Mouse (Mus musculus): ENCODE measurements around the gene Spr.
"Not testable (repeated sequence)": the region's sequence is repeated elsewhere in the genome, so short reads cannot be mapped to it uniquely, and the experiment has no call there.

The Spr gene

GRCm38 (mm10) chr6:85137217-85138035, at the start of gene Spr:
Gene Spr (minus strand): TSS chr6:85137766.
- DNase-seq (ENCODE audit: low spot score), result peak; percentile 91

DNA sequence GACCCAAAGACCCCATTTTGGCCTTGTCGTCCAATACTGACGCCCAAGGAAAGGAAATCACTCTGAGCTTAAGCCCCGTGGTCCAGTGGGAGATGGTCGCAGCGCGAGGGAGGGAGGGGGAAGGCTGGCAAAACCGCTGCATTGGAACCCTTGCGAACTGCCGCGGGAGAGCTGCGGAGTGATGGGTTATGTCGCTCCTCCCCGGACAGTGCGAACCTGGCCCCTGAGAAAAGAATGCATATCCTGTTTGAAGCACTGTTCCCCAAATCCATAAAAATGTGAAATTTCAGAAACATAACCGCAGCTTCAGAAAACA, 49.1 kb upstream of the Spr start:
- no peak for DNase-seq (ENCODE audit: low spot score)

DNA sequence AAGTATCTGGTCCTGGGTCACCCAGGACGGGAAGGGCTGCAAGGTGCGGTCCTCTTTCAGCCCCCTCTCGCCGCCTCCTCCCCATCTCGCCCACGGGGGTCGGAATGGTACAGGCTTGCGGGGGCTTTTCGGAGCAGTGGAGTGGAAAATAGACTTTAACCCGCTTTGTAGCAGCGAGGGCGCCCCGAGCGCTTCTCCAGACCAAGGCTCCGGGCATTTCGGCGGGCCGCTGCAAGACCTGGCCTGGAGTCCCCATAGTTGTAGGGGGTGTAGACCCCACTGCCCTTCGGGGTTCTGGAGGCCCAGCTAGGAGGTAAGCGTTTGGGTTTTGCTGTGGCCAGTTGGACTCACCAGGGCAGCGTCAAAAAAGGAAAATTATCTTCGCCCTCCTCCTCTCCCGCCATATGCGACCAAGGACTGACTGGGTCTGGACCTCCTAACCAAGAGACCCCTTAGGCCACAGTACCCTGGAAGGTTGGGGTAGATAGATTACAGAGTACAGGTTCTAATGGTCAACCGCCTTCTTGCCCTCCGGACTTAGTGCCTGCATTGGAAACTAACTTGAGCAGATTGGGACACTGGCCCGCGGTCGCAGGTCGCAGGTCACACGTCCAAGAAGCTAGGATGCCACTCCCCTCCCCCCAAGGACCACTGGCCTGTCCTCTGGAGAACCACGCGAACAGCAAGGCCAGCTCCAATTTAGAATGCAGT, 48.6 kb upstream of the Spr start:
- DNase-seq (ENCODE audit: low spot score), result no peak

DNA sequence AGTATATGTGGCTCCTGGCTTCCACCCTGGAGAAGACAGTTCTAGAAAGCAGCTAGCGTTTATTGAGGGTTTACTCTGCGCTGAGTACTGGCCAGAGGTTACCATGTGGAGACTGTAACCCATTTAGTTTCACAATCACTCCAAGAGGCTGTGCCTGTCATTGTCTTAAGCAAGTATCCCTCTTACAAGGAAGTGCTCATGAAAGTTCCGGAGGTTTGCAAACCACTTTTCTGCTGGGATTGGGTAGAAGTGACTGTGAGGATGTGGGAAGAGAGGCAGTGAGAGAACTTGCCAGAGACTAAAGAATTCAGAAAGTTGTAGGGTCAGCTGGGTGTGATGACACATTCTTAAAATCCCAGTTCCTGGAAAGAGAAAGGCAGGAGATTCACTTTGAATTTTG, 46.4 kb upstream of the Spr start:
- no peak for DNase-seq (ENCODE audit: low spot score)

DNA sequence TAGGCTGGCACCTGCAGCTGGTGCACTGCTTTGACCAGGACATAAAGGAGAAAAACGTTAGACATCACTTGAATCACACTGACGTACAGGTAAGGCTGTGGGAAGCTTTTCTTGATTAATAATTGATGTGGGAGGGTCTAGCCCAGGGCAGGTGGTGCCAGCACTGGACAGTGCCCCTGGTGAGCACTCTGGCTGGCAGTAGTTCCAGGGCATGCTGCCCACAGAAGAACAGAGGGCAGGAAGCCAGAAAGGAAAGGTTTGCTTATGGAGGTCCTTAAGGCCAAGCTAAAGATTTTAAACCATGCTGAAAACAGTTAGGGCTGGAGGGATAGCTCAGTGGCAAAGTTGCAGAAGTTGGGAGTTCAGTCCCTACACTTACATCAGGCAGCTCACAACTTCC, 42.5 kb upstream of the Spr start:
- no peak for DNase-seq (ENCODE audit: low spot score)

GRCm38 (mm10) chr6:85179569-85179968, 42.0 kb upstream of the Spr start:
- DNase-seq (ENCODE audit: low spot score), result no peak

DNA sequence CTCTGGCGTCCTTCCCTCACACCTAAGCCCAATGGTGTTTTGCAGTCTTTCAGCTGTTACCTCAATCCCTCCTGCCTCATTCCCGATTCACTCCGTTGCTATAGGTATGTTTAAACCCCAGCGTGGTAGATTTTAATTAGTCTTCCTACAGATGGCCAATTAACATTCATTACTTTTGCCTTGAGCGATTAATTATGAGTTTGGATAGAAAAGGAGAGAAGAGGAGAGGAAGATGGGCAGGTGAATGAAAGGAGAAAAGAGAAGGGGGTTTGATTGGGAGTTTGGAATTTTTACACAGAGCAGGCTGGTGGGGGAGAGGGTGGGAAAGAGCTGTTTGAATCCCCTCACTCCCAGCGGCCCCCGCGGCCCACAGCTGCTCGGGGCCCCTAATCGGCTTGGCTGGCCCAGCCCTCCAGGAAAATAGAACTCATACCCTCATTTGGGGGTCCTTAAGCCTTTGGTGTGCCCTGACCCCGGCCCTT, 27.9 kb upstream of the Spr start:
- no peak for DNase-seq (ENCODE audit: low spot score)

GRCm38 (mm10) chr6:85160201-85160923, 22.8 kb upstream of the Spr start:
- DNase-seq (ENCODE audit: low spot score), result peak; percentile 70

GRCm38 (mm10) chr6:85159092-85159760, 21.7 kb upstream of the Spr start:
- DNase-seq (ENCODE audit: low spot score), result peak; percentile 55

GRCm38 (mm10) chr6:85158040-85158804, 20.7 kb upstream of the Spr start:
- DNase-seq (ENCODE audit: low spot score), result not testable (repeated sequence)

GRCm38 (mm10) chr6:85156551-85156950, 19.0 kb upstream of the Spr start:
- not testable (repeated sequence) for DNase-seq (ENCODE audit: low spot score)

DNA sequence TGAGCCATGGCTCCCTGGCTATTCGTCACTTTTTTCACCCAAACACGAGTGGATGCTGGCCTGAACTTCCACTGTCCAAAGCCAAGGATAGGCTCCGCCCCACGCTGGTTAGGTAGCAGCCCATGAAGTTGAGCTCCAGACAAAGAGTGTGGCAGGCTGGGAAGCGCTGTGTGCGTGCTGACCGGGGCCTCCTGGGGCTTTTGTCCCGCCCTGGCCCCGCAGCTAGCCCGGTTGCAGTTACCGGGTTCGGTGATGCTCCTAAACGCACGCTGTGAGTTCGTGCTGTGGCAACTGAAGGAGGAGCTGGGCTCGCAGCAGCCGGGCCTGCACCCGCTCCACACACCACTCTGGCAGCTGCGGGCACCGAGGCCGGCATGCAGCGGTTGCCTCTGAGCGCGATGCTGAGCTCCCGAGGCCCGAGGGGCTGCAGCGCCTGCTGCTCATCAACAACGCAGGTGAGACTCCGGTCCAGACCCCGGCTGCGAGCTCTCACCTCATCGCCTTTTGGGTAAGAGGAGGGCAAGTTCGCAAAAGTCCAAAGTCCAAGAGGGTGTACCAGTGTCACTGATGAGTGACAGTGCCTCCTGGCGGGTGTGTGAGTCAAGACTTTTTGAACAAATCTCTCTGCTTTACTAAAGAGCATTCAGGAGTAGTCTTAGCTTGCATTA, 17.4 kb upstream of the Spr start:
- DNase-seq (ENCODE audit: low spot score), result peak; percentile 37

GRCm38 (mm10) chr6:85153970-85154540, 16.5 kb upstream of the Spr start:
- DNase-seq (ENCODE audit: low spot score), result peak; percentile 46

DNA sequence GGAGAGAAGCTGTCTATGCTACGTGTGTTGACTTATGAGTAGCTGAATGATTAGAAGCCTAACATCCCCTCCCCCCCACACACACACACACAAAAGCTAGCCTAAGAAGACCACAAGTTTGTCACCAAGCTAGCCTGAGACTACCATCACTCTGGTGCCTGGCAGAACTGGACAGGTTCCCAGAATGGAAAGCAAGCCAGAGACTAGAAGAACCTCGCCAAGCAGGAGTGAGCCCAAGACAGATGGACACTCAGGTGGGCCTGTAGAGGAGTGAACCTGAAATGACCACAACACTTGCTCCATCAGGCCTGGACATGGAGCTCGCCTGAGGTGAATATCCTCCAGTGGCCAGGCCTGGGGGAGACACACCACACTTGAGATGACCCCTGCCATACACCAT, 12.8 kb upstream of the Spr start:
- no peak for DNase-seq (ENCODE audit: low spot score)

DNA sequence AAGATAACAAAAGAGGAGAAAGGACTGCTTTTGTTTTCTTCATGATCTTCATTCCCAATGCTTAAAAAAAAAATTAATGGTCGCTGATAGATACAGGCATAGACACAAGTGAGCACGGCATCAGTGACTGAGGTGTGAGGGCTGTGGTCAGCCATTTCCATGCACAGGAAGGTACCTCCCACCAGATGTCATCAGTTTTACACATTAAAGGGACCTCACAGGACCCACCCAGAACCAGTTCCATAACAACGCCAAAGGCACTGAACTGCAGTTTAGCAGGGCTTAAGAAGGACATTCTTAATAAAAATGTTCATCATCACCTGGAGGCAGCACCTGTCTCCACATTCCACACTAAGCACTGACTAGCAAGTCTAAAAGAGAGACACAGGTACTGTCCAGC, 10.1 kb upstream of the Spr start:
- DNase-seq (ENCODE audit: low spot score), result no peak

DNA sequence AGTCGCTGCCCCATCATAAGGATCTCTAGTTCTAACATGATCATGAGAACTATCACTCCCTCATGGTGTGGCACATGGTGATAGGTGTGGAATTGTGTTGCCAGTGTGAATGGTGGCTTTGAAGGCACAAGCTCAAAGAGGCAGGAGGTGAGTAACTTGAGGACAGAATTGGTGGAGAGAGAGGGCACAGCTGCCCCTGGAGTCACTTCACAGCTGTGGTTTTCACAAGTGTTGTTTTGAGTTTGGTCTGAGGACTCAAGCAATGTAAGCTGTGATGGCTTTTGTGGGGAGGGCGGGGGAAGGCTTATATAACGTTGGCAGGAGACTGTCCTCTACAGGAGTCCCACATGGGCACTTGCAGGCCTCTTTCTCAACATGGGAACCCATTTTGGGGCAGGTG, 6.9 kb upstream of the Spr start:
- DNase-seq (ENCODE audit: low spot score), result no peak

- peak; percentile 54 for DNase-seq (ENCODE audit: low spot score)
Observed at GRCm38 (mm10) chr6:85141013-85141412, 3.4 kb upstream of the Spr start.

DNA sequence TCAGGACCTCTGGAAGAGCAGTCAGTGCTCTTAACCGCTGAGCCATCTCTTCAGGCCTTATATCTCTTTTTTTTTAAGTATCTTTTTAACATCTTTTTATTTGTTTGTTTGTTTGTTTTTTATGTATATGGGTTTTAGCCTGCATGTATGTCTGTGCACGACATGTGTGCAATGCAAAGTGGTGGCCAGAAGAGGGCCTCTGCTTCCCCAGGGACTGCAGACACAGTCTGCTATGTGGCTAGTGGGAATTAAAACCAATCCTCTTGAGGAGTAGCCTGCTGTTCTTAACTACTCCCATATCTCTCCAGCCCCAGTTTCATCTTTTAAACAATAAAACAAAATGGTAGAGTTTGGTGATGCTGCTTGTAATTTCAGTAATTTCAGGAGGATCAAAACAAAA, 2.0 kb upstream of the Spr start:
- no peak for DNase-seq (ENCODE audit: low spot score)

GRCm38 (mm10) chr6:85136784-85137183, 782 bp downstream of the Spr start:
- not testable (repeated sequence) for DNase-seq (ENCODE audit: low spot score)

GRCm38 (mm10) chr6:85132794-85133193, 4.8 kb downstream of the Spr start:
- peak; percentile 23 for DNase-seq (ENCODE audit: low spot score)

DNA sequence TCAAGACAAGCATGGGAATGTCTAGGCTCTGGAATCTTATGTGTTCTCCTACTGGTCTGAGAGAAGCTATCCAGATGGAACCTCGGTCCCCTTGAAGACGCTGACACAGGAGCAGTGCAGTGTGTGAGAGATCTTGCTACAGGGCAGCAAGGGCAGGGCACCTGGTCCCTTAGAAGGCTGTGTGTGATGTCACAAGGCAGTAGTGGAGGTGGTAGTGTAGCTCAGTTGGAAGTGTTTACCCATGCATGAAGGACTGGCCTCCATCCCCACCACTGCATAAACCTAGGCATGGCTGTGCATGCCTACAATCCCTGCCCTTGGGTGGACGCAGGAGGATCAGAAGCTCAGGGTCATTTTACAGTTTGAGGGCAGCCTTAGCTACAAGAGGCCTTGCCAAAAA, 5.3 kb downstream of the Spr start:
- DNase-seq (ENCODE audit: low spot score), result not testable (repeated sequence)

Data from ovary, postnatal 14 days (tissue).